Mouse (Mus musculus): Measurements from ENCODE around the gene Iqgap2. TPM values are rescaled to one million over a fixed set of nuclear protein-coding genes. Genes with fewer than 3 reads are reported as not detected.

The Iqgap2 gene
- polyA plus RNA-seq, 1 experiment = 44.1 TPM

- Histone ChIP-seq H3K4me1 (ENCODE audit: control insufficient read depth, insufficient read depth, insufficient read length, low read length) (peaks cover 2% of the 10 kb centered on the region; the same call in 1 of the 2 replicates), H3K4me3 (ENCODE audit: low read depth, low read length) (no peak overlapping the region), H3K27ac (ENCODE audit: insufficient read depth, low read depth, low read length) (no peak overlapping the region), H3K36me3 (ENCODE audit: control insufficient read depth, insufficient read depth, low read length) (peaks cover 10% of the 10 kb centered on the region), H3K27me3 (ENCODE audit: control insufficient read depth, insufficient read depth, low read length) (no peaks in the 10 kb centered on the region)
- 96% methylated on average over 9 of the region's 9 CpGs for WGBS
- TF ChIP-seq POLR2A (IDR thresholded peaks at IDR 0.05; ENCODE audit: low read depth, low read length) (no peak), CTCF (IDR thresholded peaks at IDR 0.05; ENCODE audit: extremely low read depth, insufficient read length, insufficient replicate concordance, low read depth, low read length) (no peak)
These were observed 71.7 kb downstream of the Iqgap2 start for GRCm38 (mm10) chr13:95820071-95820470.

GRCm38 (mm10) chr13:95818941-95819340 is 72.8 kb downstream of the Iqgap2 start:
- H3K27me3 ChIP-seq (ENCODE audit: control insufficient read depth, insufficient read depth, low read length) = no peaks in the 10 kb centered on the region
- no peaks in the 10 kb centered on the region for H3K4me1 ChIP-seq (ENCODE audit: control insufficient read depth, insufficient read depth, insufficient read length, low read length)
- H3K36me3 ChIP-seq (ENCODE audit: control insufficient read depth, insufficient read depth, low read length) = peaks cover 12% of the 10 kb centered on the region
- no peak overlapping the region for H3K4me3 ChIP-seq (ENCODE audit: low read depth, low read length)
- TF ChIP-seq CTCF (IDR thresholded peaks at IDR 0.05; ENCODE audit: extremely low read depth, insufficient read length, insufficient replicate concordance, low read depth, low read length) (no peak), POLR2A (IDR thresholded peaks at IDR 0.05; ENCODE audit: low read depth, low read length) (no peak)
- H3K27ac ChIP-seq (ENCODE audit: insufficient read depth, low read depth, low read length) = no peak overlapping the region
- 87% methylated on average over 4 of the region's 4 CpGs for WGBS

- TF ChIP-seq POLR2A (IDR thresholded peaks at IDR 0.05; ENCODE audit: low read depth, low read length) = no peak
- TF ChIP-seq CTCF (IDR thresholded peaks at IDR 0.05; ENCODE audit: extremely low read depth, insufficient read length, insufficient replicate concordance, low read depth, low read length) = no peak
- Histone ChIP-seq H3K27me3 (ENCODE audit: control insufficient read depth, insufficient read depth, low read length) (no peaks in the 10 kb centered on the region), H3K36me3 (ENCODE audit: control insufficient read depth, insufficient read depth, low read length) (peaks cover 5% of the 10 kb centered on the region), H3K27ac (ENCODE audit: insufficient read depth, low read depth, low read length) (no peak overlapping the region), H3K4me1 (ENCODE audit: control insufficient read depth, insufficient read depth, insufficient read length, low read length) (0 out of 2 replicates have a peak, but pooled peaks cover 1% of the 10 kb centered on the region), H3K4me3 (ENCODE audit: low read depth, low read length) (no peak overlapping the region)
- 82% methylated on average over 3 of the region's 3 CpGs for WGBS
These were observed 78.1 kb downstream of the Iqgap2 start for GRCm38 (mm10) chr13:95813643-95814042.

GRCm38 (mm10) chr13:95810796-95811195 is 80.9 kb downstream of the Iqgap2 start:
- Histone ChIP-seq H3K27me3 (ENCODE audit: control insufficient read depth, insufficient read depth, low read length) (no peaks in the 10 kb centered on the region), H3K4me1 (ENCODE audit: control insufficient read depth, insufficient read depth, insufficient read length, low read length) (0 out of 2 replicates have a peak, but pooled peaks cover 1% of the 10 kb centered on the region), H3K4me3 (ENCODE audit: low read depth, low read length) (no peak overlapping the region), H3K36me3 (ENCODE audit: control insufficient read depth, insufficient read depth, low read length) (peaks cover 2% of the 10 kb centered on the region; the same call in 1 of the 2 replicates), H3K27ac (ENCODE audit: insufficient read depth, low read depth, low read length) (no peak overlapping the region)
- WGBS = 58% methylated on average over 2 of the region's 2 CpGs
- TF ChIP-seq CTCF (IDR thresholded peaks at IDR 0.05; ENCODE audit: extremely low read depth, insufficient read length, insufficient replicate concordance, low read depth, low read length) = no peak
- no peak for TF ChIP-seq POLR2A (IDR thresholded peaks at IDR 0.05; ENCODE audit: low read depth, low read length)

GRCm38 (mm10) chr13:95807106-95807750 is 84.5 kb downstream of the Iqgap2 start:
- Histone ChIP-seq H3K4me1 (ENCODE audit: control insufficient read depth, insufficient read depth, insufficient read length, low read length) (peaks cover 3% of the 10 kb centered on the region; the same call in 1 of the 2 replicates), H3K4me3 (ENCODE audit: low read depth, low read length) (no peak overlapping the region), H3K27me3 (ENCODE audit: control insufficient read depth, insufficient read depth, low read length) (no peaks in the 10 kb centered on the region), H3K27ac (ENCODE audit: insufficient read depth, low read depth, low read length) (no peak overlapping the region), H3K36me3 (ENCODE audit: control insufficient read depth, insufficient read depth, low read length) (no peaks in the 10 kb centered on the region)
- TF ChIP-seq CTCF (IDR thresholded peaks at IDR 0.05; ENCODE audit: extremely low read depth, insufficient read length, insufficient replicate concordance, low read depth, low read length) (no peak), POLR2A (IDR thresholded peaks at IDR 0.05; ENCODE audit: low read depth, low read length) (no peak)
- 88% methylated on average over 5 of the region's 5 CpGs for WGBS

GRCm38 (mm10) chr13:95805469-95806166 is 86.1 kb downstream of the Iqgap2 start:
- WGBS = 43% methylated on average over 13 of the region's 13 CpGs
- H3K27ac ChIP-seq (ENCODE audit: insufficient read depth, low read depth, low read length) = peak overlapping the region; percentile 21

GRCm38 (mm10) chr13:95804113-95804512 is 87.6 kb downstream of the Iqgap2 start:
- Histone ChIP-seq H3K4me3 (ENCODE audit: low read depth, low read length) (no peak overlapping the region), H3K27ac (ENCODE audit: insufficient read depth, low read depth, low read length) (no peak overlapping the region), H3K27me3 (ENCODE audit: control insufficient read depth, insufficient read depth, low read length) (no peaks in the 10 kb centered on the region), H3K36me3 (ENCODE audit: control insufficient read depth, insufficient read depth, low read length) (no peaks in the 10 kb centered on the region), H3K4me1 (ENCODE audit: control insufficient read depth, insufficient read depth, insufficient read length, low read length) (peaks cover 5% of the 10 kb centered on the region; the same call in 1 of the 2 replicates)
- WGBS = 88% methylated on average over 6 of the region's 6 CpGs
- TF ChIP-seq CTCF (IDR thresholded peaks at IDR 0.05; ENCODE audit: extremely low read depth, insufficient read length, insufficient replicate concordance, low read depth, low read length) = no peak
- no peak for TF ChIP-seq POLR2A (IDR thresholded peaks at IDR 0.05; ENCODE audit: low read depth, low read length)

More at GRCm38 (mm10) chr13:95805469-95806166, 86.1 kb downstream of the Iqgap2 start:
- Histone ChIP-seq H3K36me3 (ENCODE audit: control insufficient read depth, insufficient read depth, low read length) (no peaks in the 10 kb centered on the region), H3K27me3 (ENCODE audit: control insufficient read depth, insufficient read depth, low read length) (no peaks in the 10 kb centered on the region), H3K4me1 (ENCODE audit: control insufficient read depth, insufficient read depth, insufficient read length, low read length) (peaks cover 3% of the 10 kb centered on the region; the same call in 1 of the 2 replicates), H3K4me3 (ENCODE audit: low read depth, low read length) (no peak overlapping the region)
- TF ChIP-seq POLR2A (IDR thresholded peaks at IDR 0.05; ENCODE audit: low read depth, low read length) = no peak
- TF ChIP-seq CTCF (IDR thresholded peaks at IDR 0.05; ENCODE audit: extremely low read depth, insufficient read length, insufficient replicate concordance, low read depth, low read length) = no peak
